Mouse (Mus musculus) liver, adult 2 months (tissue): ENCODE measurements around the gene Per1. TPM values are rescaled to one million over a fixed set of nuclear protein-coding genes. Genes with fewer than 3 reads are reported as not detected.
A peak's percentile ranks its signal among the peaks of the same experiment; 100 is the strongest.

Experiments used
- DNase-seq: peaks from one replicate; pipeline ENCODE4 v3.0.0-alpha.2; 2011; ENCODE audit warnings: low read depth, low spot score; ENCODE audit errors: extremely low read depth
- H3K27ac ChIP-seq: fragments of 200-500 bp; replicated peaks from 2 replicates; pipeline ENCODE4 v1.5.1; 2012; ENCODE audit warnings: low read depth, mild to moderate bottlenecking, control low read depth, inconsistent platforms, low read length; ENCODE audit not compliant: insufficient read depth
- H3K27me3 ChIP-seq: fragments of 200-500 bp; 2 replicates; pipeline ENCODE4 v1.6.1; 2012; ENCODE audit warnings: mild to moderate bottlenecking, moderate library complexity, low read length, inconsistent platforms; ENCODE audit not compliant: control insufficient read depth, insufficient read depth
- H3K36me3 ChIP-seq: fragments of 200-500 bp; 2 replicates; pipeline ENCODE4 v1.6.1; 2012; ENCODE audit warnings: low read length, inconsistent platforms; ENCODE audit not compliant: control insufficient read depth, insufficient read depth
- H3K4me1 ChIP-seq: fragments of 200-500 bp; 2 replicates; pipeline ENCODE4 v1.6.1; 2011; ENCODE audit warnings: low read length; ENCODE audit not compliant: control insufficient read depth, insufficient read depth
- H3K4me3 ChIP-seq: fragments of 200-500 bp; 2 replicates; pipeline ENCODE4 v1.5.1; 2011; ENCODE audit warnings: low read depth, mild to moderate bottlenecking, control low read depth, low read length, moderate library complexity; ENCODE audit not compliant: insufficient read depth
- H3K79me2 ChIP-seq: fragments of 200-500 bp; 2 replicates; pipeline ENCODE4 v1.6.1; 2012; ENCODE audit warnings: inconsistent platforms, mild to moderate bottlenecking, low read length, moderate library complexity; ENCODE audit not compliant: control insufficient read depth, insufficient read depth
- H3K9ac ChIP-seq: fragments of 200-500 bp; 2 replicates; pipeline ENCODE4 v1.6.1; 2012; ENCODE audit warnings: low read depth, mild to moderate bottlenecking, control low read depth, inconsistent platforms, low read length
- CTCF ChIP-seq: fragments of 200-500 bp; IDR thresholded peaks from 2 replicates; pipeline ENCODE4 v1.5.1; 2011; ENCODE audit warnings: low read depth, low read length, control low read depth
- POLR2A ChIP-seq: fragments of 200-500 bp; IDR thresholded peaks from 2 replicates; pipeline ENCODE4 v1.6.1; 2011; ENCODE audit warnings: low read length, control low read depth; ENCODE audit not compliant: insufficient read depth; ENCODE audit errors: extremely low read depth
- WGBS: fragments of 180-500 bp; shearing (Covaris S2); methylation state at CpG from one replicate; pipeline ENCODE4 v1.1.7; 2018; 5-methylcytosine and 5-hydroxymethylcytosine counted together
- polyA plus RNA-seq: library from polyadenylated mRNA; depleted of rRNA; stranded (reverse); fragments of >200 nt; gene quantifications from 2 replicates; pipeline ENCODE4 v1.2.3, GENCODE M21; 2012
- total RNA-seq: library from RNA; depleted of rRNA; stranded (reverse); fragments of >200 nt; gene quantifications from 2 replicates; pipeline ENCODE4 v1.2.3, GENCODE M21; 2014

The Per1 gene
- total and polyA plus RNA-seq, 2 experiments = 4.6 to 8.0 TPM

GRCm38 (mm10) chr11:69062761-69063224 lies 32.2 kb upstream of the Per1 start:
- Histone ChIP-seq H3K27me3 (no peaks in the 10 kb centered on the region), H3K27ac (peak overlapping the region; percentile 86), H3K36me3 (no peaks in the 10 kb centered on the region), H3K79me2 (no peaks in the 10 kb centered on the region), H3K4me3 (peak overlapping the region; percentile 63), H3K4me1 (peaks cover 23% of the 10 kb centered on the region), H3K9ac (peak overlapping the region; percentile 77)
- DNase-seq = peak; percentile 97
- TF ChIP-seq POLR2A (no peak), CTCF (no peak)
- under 1% methylated on average over 19 of the region's 19 CpGs for WGBS

GRCm38 (mm10) chr11:69063413-69064201 lies 31.4 kb upstream of the Per1 start:
- H3K4me1 ChIP-seq = peaks cover 20% of the 10 kb centered on the region
- H3K27me3 ChIP-seq = no peaks in the 10 kb centered on the region
- no peak for TF ChIP-seq CTCF
- no peak for TF ChIP-seq POLR2A
- H3K27ac ChIP-seq = peak overlapping the region; percentile 86
- DNase-seq = peak; percentile 43
- H3K79me2 ChIP-seq = no peaks in the 10 kb centered on the region
- peak overlapping the region; percentile 63 for H3K4me3 ChIP-seq
- 1% methylated on average over 31 of the region's 31 CpGs for WGBS
- peak overlapping the region; percentile 69 for H3K9ac ChIP-seq
- H3K36me3 ChIP-seq = no peaks in the 10 kb centered on the region

DNA sequence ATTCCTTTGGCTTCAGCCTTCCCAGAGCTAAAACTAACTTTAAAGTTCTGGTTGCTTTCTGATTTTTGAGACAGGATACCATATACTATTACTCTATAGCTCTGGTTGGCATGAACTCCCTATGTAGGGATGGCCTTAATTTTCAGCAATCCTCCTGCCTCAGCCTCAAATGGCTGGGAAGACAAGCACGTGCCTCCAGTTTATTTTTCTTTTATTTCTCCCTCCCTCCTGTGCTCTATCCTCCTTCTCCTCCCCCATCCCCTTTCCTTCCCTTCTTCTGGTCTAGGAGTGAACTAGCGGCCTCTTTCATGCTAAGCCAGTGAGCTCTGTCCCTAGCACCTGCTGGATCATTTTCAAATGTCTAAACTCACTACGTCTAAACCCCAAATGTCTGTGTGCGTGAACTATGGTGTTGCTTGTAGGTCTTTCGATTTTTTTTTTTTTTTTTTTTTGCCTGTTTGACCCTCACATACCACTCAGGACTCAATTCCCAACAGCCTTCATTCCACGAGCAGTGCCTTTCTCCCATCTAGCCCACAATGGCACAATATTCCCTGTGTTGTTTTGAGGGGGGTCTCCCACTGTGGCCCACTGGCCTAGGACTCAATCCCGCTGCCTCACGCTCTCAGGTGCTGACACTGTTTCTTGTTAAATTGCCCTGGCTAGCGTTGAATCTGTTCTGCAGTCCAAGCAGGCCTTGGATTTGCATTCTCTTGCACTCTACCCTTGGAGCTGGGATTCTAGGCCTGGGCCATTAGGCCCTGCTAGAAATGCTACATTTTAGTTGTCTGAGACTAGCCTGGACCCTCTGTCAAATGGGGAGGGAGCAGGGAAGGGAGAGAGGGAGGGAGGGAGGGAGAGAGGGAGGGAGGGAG lies 30.5 kb upstream of the Per1 start:
- no peak overlapping the region for H3K9ac ChIP-seq
- WGBS = 75% methylated on average over 9 of the region's 9 CpGs
- no peaks in the 10 kb centered on the region for H3K27me3 ChIP-seq
- H3K36me3 ChIP-seq = no peaks in the 10 kb centered on the region
- H3K4me1 ChIP-seq = peaks cover 20% of the 10 kb centered on the region
- TF ChIP-seq POLR2A = no peak
- TF ChIP-seq CTCF = no peak
- no peak overlapping the region for H3K4me3 ChIP-seq
- H3K27ac ChIP-seq = no peak overlapping the region
- DNase-seq = no peak
- H3K79me2 ChIP-seq = no peaks in the 10 kb centered on the region

DNA sequence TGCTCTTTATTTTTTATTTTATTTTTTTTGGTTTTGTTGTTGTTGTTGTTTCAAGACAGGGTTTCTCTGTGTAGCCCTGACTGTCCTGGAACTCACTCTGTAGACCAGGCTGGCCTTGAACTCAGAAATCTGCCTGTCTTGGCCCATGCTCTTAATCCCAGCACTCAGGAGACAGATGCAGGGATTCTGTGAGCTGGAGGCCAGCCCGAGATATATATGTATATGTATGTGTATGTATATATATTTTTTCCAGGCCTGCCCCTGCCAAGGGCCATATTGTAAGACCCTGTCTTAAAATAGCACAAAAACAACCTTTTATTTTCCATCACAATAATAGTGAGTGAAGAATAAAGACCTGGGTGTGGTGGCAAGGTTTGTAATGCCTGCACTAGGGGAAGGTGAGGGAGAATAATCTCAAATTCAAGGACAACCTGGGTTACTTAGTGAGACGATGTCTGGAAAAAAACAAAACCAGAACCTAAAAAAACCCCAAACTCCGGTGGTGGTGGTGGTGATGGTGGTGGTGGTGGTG lies 29.6 kb upstream of the Per1 start:
- H3K27ac ChIP-seq = no peak overlapping the region
- WGBS = 76% methylated on average over 3 of the region's 3 CpGs
- H3K4me1 ChIP-seq = peaks cover 23% of the 10 kb centered on the region
- no peak overlapping the region for H3K4me3 ChIP-seq
- no peak for DNase-seq
- TF ChIP-seq CTCF = no peak
- TF ChIP-seq POLR2A = no peak
- no peak overlapping the region for H3K9ac ChIP-seq
- H3K27me3 ChIP-seq = no peaks in the 10 kb centered on the region
- H3K79me2 ChIP-seq = no peaks in the 10 kb centered on the region
- no peaks in the 10 kb centered on the region for H3K36me3 ChIP-seq

GRCm38 (mm10) chr11:69066163-69066861 lies 28.7 kb upstream of the Per1 start:
- Histone ChIP-seq H3K4me3 (peak overlapping the region; percentile 11; the same call in 1 of the 2 replicates), H3K36me3 (no peaks in the 10 kb centered on the region), H3K27me3 (no peaks in the 10 kb centered on the region), H3K4me1 (peaks cover 20% of the 10 kb centered on the region), H3K27ac (no peak overlapping the region), H3K79me2 (no peaks in the 10 kb centered on the region), H3K9ac (peak overlapping the region; percentile 15)
- WGBS = 15% methylated on average over 29 of the region's 29 CpGs
- TF ChIP-seq POLR2A (no peak), CTCF (no peak)
- DNase-seq = peak; percentile 58
